Mouse (Mus musculus): ENCODE data around the gene Usp30.

Gene Usp30

DNA sequence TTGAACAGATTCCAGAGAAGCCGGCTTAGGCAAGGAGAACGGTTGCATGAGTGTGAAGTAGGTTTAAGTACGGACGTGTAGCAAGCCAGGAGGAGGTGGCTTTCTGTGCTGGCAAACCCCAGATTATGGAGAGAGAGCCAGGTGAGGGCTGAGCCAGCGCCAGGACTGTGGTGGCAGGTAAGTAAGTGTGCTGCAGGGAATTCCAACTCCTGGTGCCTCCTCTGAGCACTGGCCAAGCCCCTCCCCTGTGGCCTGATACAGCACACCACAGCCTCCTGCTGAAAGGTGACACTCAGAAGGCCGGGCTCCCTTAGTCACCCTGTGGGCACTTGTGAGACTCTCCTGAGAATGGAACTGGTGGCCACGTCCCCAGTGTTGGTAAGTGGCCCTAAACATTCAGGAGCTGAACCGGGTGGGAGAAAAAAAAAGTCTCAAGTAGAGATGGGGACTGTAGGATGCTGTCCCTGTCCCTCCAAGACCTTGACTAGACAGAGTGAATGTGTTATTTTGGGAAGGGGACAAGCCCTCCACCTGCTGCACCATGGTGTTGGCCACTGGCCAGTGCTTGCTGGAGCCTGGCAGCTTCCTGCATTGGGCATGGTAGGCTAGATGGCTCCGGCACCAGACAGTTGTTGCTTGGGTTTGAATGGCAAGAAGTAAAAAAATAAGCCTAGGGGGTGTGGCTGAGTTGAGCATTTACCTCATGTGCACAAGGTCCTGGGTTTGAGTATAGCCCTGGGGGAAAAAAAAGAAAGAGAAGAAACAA is 90.1 kb downstream of the Usp30 start:
- DNase-seq (ENCODE audit: low spot score in 2 of 2): no peak

DNA sequence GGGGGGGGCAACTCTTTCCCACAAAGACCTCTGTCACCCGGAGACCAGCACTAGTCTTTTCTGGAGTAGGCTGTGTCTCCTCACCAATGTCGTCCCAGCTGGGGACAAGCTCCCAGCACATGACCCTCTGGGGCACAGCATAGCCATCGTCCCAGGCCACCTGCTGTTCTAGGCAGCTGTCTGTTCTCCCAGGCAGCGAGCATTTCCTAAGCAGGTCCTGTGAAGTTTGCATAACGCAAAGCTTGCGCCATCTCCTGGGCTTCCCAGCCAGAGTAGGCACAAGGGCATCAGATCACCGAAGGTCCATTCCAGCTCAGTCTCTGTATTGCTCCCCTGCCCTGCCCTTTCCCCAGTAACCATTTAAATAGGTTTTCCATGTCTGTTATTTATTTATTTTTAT is 92.0 kb downstream of the Usp30 start:
- DNase-seq (ENCODE audit: low spot score in 2 of 2): no peak

DNA sequence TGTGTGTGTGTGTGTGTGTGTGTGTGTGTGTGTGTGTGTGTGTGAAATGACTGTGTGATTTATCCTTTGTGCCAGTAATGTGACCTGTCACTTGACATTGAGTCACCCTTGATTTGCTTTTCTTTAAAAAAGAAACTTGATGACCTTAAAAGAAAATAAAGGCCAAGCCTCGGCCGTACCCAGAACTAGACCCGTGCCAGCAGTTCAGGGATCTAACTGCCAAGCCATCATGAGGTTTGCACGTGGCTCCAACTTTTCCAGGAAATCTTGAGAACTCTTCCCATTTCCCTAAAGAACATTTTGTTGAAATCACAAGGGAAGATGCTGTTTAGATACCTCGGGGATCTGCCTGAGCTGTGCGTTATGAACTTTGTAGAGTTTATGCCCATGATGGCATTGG is 96.2 kb downstream of the Usp30 start:
- DNase-seq (ENCODE audit: low spot score in 2 of 2): no peak

DNA sequence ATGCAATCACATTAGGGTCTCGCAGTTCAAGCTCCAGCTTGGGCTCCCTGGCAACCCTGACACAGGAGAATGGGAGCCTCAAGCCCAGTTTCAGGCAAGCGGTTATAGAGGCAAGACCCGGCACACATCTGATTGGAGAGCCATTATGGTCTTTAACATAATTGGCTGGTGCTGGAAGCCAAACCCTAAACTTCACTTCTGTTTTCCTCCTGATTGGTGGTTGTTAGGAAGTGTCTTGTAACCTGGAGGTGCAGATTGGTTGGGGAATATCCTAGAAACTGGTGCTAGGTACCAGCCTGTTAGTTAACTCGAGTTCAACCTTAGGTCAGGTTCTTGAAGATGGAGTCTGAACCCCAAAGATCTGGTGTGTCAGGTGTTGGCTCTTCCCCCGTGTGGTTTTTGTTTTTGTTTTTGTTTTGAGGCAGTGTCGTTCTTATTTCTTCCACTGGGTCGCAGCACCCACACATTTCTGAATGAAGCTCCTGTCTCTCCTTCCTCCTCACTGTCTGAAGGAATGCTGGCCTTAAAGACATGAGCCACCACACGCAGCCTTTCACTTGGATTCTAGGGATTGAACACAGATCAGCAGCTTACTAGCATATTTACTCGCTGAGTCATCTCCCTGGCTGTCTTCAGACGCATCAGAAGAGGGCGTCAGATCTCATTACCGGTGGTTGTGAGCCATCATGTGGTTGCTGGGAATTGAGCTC is 97.0 kb downstream of the Usp30 start:
- no peak for DNase-seq (ENCODE audit: low spot score in 2 of 2)

GRCm38 (mm10) chr5:114163117-114163696 is 97.9 kb downstream of the Usp30 start:
- peak; percentile 34 to 54 for DNase-seq (ENCODE audit: low spot score in 2 of 2)

GRCm38 (mm10) chr5:114170345-114170744 is 105.1 kb downstream of the Usp30 start:
- DNase-seq (ENCODE audit: low spot score in 2 of 2): no peak

DNA sequence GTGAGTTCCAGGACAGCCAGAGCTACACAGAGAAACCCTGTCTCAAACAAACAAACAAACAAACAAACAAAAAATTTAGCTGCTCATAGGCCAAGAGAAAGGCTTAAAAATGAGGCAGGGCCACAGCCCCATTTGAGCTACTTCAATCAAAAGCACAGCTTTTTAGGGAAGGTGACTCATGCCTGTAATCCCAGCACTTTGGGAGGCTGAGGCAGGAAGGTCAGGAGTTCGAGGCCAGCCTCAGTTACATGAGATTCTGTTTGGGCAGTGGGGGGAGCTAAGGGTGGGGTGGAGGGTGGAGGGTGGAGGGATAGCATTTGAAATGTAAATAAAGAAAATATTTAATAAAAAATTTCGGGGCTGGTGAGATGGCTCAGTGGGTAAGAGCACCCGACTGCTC is 107.7 kb downstream of the Usp30 start:
- no peak for DNase-seq (ENCODE audit: low spot score in 2 of 2)

DNA sequence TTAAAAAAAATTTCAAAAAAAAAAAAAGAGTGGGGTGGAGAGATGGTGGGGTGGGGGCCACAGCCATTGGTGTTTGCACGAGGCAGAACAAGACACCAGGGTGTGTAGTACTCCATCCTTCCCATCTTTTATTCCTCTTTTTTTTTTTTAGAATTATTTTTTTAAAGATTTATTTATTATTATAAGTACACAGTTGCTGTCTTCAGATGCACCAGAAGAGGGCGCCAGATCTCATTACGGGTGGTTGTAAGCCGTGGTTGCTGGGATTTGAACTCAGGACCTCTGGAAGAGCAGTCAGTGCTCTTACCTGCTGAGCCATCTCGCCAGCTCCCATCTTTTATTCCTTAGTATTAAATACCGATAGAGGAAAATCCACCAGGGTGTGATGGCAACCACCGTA is 108.2 kb downstream of the Usp30 start:
- no peak for DNase-seq (ENCODE audit: low spot score in 2 of 2)

GRCm38 (mm10) chr5:114173877-114174581 is 108.8 kb downstream of the Usp30 start:
- no peak for DNase-seq (ENCODE audit: low spot score in 2 of 2)
